In genomic region chrX:18162192-18162857, GRCm38 (mm10) we compare ENCODE assay signal across 8 mouse cellular contexts. TPM values are rescaled to one million over a fixed set of nuclear protein-coding genes. Genes with fewer than 3 reads are reported as not detected.
DNase-seq lines count a peak whose midpoint lies in the region; ATAC-seq lines count a peak whose summit lies in the region.

TSS of gene Kdm6a (plus strand) at chrX:18162575.

- H3K4me1 ChIP-seq in brown adipose tissue, adult 24 weeks (ENCODE audit: control insufficient read depth, insufficient read depth, insufficient read length, low read length) = no peaks in the 10 kb centered on the region
- no peaks in the 10 kb centered on the region for H3K4me1 ChIP-seq in heart, embryonic 13.5 days
- H3K4me1 ChIP-seq in liver, embryonic 12.5 days = peaks cover 11% of the 10 kb centered on the region; the same call in 1 of the 2 replicates
- H3K4me1 ChIP-seq in stomach, embryonic 15.5 days = no peaks in the 10 kb centered on the region

- peak; percentile 98 for ATAC-seq in heart, embryonic 13.5 days (ENCODE audit: extremely low read depth, insufficient number of reproducible peaks, low FRiP score, low TSS enrichment)
- ATAC-seq in liver, embryonic 12.5 days = peak; percentile 98
- peak; percentile 99 for ATAC-seq in stomach, embryonic 15.5 days (ENCODE audit: insufficient read depth, low FRiP score, low read depth)

- H3K4me3 ChIP-seq in brown adipose tissue, adult 24 weeks (ENCODE audit: insufficient read depth, low read depth, low read length) = peak within 1 kb of the TSS; percentile 98
- peak within 1 kb of the TSS; percentile 86 for H3K4me3 ChIP-seq in heart, embryonic 13.5 days
- peak within 1 kb of the TSS; percentile 88 for H3K4me3 ChIP-seq in liver, embryonic 12.5 days
- H3K4me3 ChIP-seq in stomach, embryonic 15.5 days (replicated peaks) = peak within 1 kb of the TSS; percentile 79

- H3K27me3 ChIP-seq in heart, embryonic 13.5 days (replicated peaks) = no peaks in the 10 kb centered on the region
- H3K27me3 ChIP-seq in liver, embryonic 12.5 days (replicated peaks) = no peaks in the 10 kb centered on the region
- H3K27me3 ChIP-seq in stomach, embryonic 15.5 days (replicated peaks) = no peaks in the 10 kb centered on the region

- under 1% methylated on average over 47 of the region's 50 CpGs for WGBS in heart, embryonic 13.5 days
- under 1% methylated on average over 48 of the region's 50 CpGs for WGBS in liver, embryonic 12.5 days (ENCODE audit: insufficient replicate concordance)
- WGBS in stomach, embryonic 15.5 days = under 1% methylated on average over 48 of the region's 50 CpGs

- H3K27ac ChIP-seq in brown adipose tissue, adult 24 weeks (replicated peaks; ENCODE audit: low read depth, low read length) = peak within 1 kb of the TSS; percentile 97
- peak within 1 kb of the TSS; percentile 97 for H3K27ac ChIP-seq in heart, embryonic 13.5 days (replicated peaks)
- peak within 1 kb of the TSS; percentile 95 for H3K27ac ChIP-seq in liver, embryonic 12.5 days
- peak within 1 kb of the TSS; percentile 98 for H3K27ac ChIP-seq in stomach, embryonic 15.5 days

- peak; percentile 97 for DNase-seq in CD4-positive, CD25-positive, alpha-beta regulatory T cell, adult 2 months (ENCODE audit: low read depth, low spot score)
- peak; percentile 56 for DNase-seq in fat pad, adult 2 months (ENCODE audit: extremely low read depth, low read depth, low spot score)
- DNase-seq in kidney, postnatal 10 days = peak; percentile 99
- DNase-seq in natural killer cell, adult 2 months (ENCODE audit: low spot score in 2 of 2) = peak; percentile 96 to 100

- no peaks in the 10 kb centered on the region for H3K9me3 ChIP-seq in heart, embryonic 13.5 days
- no peaks in the 10 kb centered on the region for H3K9me3 ChIP-seq in liver, embryonic 12.5 days (replicated peaks)
- H3K9me3 ChIP-seq in stomach, embryonic 15.5 days = no peaks in the 10 kb centered on the region

- peak within 1 kb of the TSS; percentile 96 for H3K9ac ChIP-seq in heart, embryonic 13.5 days
- H3K9ac ChIP-seq in liver, embryonic 12.5 days = peak within 1 kb of the TSS; percentile 96
- H3K9ac ChIP-seq in stomach, embryonic 15.5 days = peak within 1 kb of the TSS; percentile 91

- H3K36me3 ChIP-seq in heart, embryonic 13.5 days = no peaks in the 10 kb centered on the region
- no peaks in the 10 kb centered on the region for H3K36me3 ChIP-seq in liver, embryonic 12.5 days
- H3K36me3 ChIP-seq in stomach, embryonic 15.5 days = no peaks in the 10 kb centered on the region

- peak within 1 kb of the TSS; percentile 74 for H3K4me2 ChIP-seq in heart, embryonic 13.5 days
- H3K4me2 ChIP-seq in liver, embryonic 12.5 days = peak within 1 kb of the TSS; percentile 77
- peak within 1 kb of the TSS; percentile 68 for H3K4me2 ChIP-seq in stomach, embryonic 15.5 days

RNA-seq across cellular contexts. Expression of gene Kdm6a, which starts in this region (rescaled TPM):
- polyA plus RNA-seq in brown adipose tissue, adult 24 weeks (2012; ENCODE audit: insufficient read depth, insufficient read length, missing spikeins) = 6.3 and 12.7 TPM in 2 replicates
- 13.1 and 15.2 TPM in 2 replicates for polyA plus RNA-seq in heart, embryonic 13.5 days (2015; fragmentation: Nextera tagmentation; extraction: Ambion mirVana)
- 20.5 TPM in 2 replicates for polyA plus RNA-seq in liver, embryonic 12.5 days (2016; fragmentation: Nextera tagmentation; extraction: Ambion mirVana)
- polyA plus RNA-seq in stomach, embryonic 15.5 days (2015; fragmentation: Nextera tagmentation; extraction: Ambion mirVana) = 19.6 and 21.2 TPM in 2 replicates

Comparison
In these comparisons a context has a peak if more than half of its experiments do, and no peak if none do; other contexts are left out.
1. Peak in every context shown above with its lines: DNase-seq, ATAC-seq, H3K4me3 ChIP-seq and H3K27ac ChIP-seq.